Comparison of ENCODE assay signal across 24 mouse cellular contexts in genomic region chr9:25488581-25488980, GRCm38 (mm10). TPM values are rescaled to one million over a fixed set of nuclear protein-coding genes. Genes with fewer than 3 reads are reported as not detected.
DNase-seq lines count a peak whose midpoint lies in the region; ATAC-seq and TF ChIP-seq lines count a peak whose summit lies in the region.
"Had no signal": no experiment of that assay in that cellular context is flagged by ENCODE, and none has a peak within 500 bp of the region (broad histone marks: within the 10 kb centered on the region; RNA-seq: fewer than 3 reads in every experiment).

No protein-coding gene starts in this region.

- peaks cover 2% of the 10 kb centered on the region; the same call in 1 of the 2 replicates for H3K79me2 ChIP-seq in heart, adult 2 months (replicated peaks; ENCODE audit: control insufficient read depth, insufficient read depth, low read length)

- intact Hi-C loops in heart, adult 2 months (cut with DNase I), result loop anchor here (5.0 kb wide), 1 partner anchor 69 kb away; no protein-coding TSS in a partner anchor
- intact Hi-C loops in heart, postnatal 10 days (cut with DNase I), result no loop called here

- TF ChIP-seq POLR2A in heart, adult 2 months (IDR thresholded peaks at IDR 0.05; ENCODE audit: insufficient read depth, low read depth, low read length), result no peak

- no peak overlapping the region for H3K4me2 ChIP-seq in intestine, embryonic 14.5 days (ENCODE audit: low read length)
- H3K4me2 ChIP-seq in intestine, postnatal 0 days (replicated peaks; ENCODE audit: low read depth), result no peak overlapping the region
- no peak overlapping the region for H3K4me2 ChIP-seq in stomach, embryonic 16.5 days (ENCODE audit: low read depth, low read length)
- no peak overlapping the region for H3K4me2 ChIP-seq in forebrain, embryonic 11.5 days (ENCODE audit: low read depth, low read length, severe bottlenecking)
- H3K4me2 ChIP-seq: embryonic facial prominence, embryonic 12.5 days; lung, embryonic 14.5 days; midbrain, embryonic 12.5 days; neural tube, embryonic 12.5 days had no signal

- peak overlapping the region; percentile 59 for H3K27ac ChIP-seq in heart, adult 2 months
- H3K27ac ChIP-seq in intestine, embryonic 14.5 days (ENCODE audit: low read depth), result no peak overlapping the region
- peak overlapping the region; percentile 46; the same call in 1 of the 2 replicates for H3K27ac ChIP-seq in intestine, postnatal 0 days (ENCODE audit: low read depth, low read length)
- H3K27ac ChIP-seq in stomach, embryonic 16.5 days (ENCODE audit: low read length), result no peak overlapping the region
- no peak overlapping the region for H3K27ac ChIP-seq in forebrain, embryonic 11.5 days (ENCODE audit: low read depth, low read length)
- H3K27ac ChIP-seq: embryonic facial prominence, embryonic 12.5 days; layer of hippocampus, adult 2 months; macrophage; midbrain, embryonic 12.5 days; neural tube, embryonic 12.5 days had no signal

- no peak for DNase-seq in heart, adult 2 months
- no peak for DNase-seq in heart, postnatal 10 days
- peak; percentile 39 for DNase-seq in intestine, embryonic 14.5 days (ENCODE audit: low spot score)
- no peak for DNase-seq in forebrain, embryonic 11.5 days (ENCODE audit: low spot score)
- DNase-seq in frontal cortex, postnatal 25 days (ENCODE audit: low spot score in 2 of 2), result no peak
- DNase-seq: cerebellum, postnatal 10 days; heart, postnatal 36 days; kidney, adult 8-10 months; kidney, postnatal 14 days; layer of hippocampus, postnatal 36 days; lung, embryonic 14.5 days; thymus, adult 18-20 months had no signal

- no peak overlapping the region for H3K9ac ChIP-seq in heart, adult 2 months (ENCODE audit: low read depth, low read length)
- H3K9ac ChIP-seq in intestine, embryonic 14.5 days (ENCODE audit: low read length), result no peak overlapping the region
- no peak overlapping the region for H3K9ac ChIP-seq in intestine, postnatal 0 days (ENCODE audit: low read depth, low read length)
- no peak overlapping the region for H3K9ac ChIP-seq in stomach, embryonic 16.5 days (ENCODE audit: low read length)
- H3K9ac ChIP-seq in forebrain, embryonic 11.5 days (ENCODE audit: low read length), result no peak overlapping the region
- H3K9ac ChIP-seq: embryonic facial prominence, embryonic 12.5 days; limb, embryonic 13.5 days; lung, embryonic 14.5 days; midbrain, embryonic 12.5 days; neural tube, embryonic 12.5 days had no signal

- no peaks in the 10 kb centered on the region for H3K9me3 ChIP-seq in intestine, embryonic 14.5 days (ENCODE audit: control insufficient read depth, low read length)
- H3K9me3 ChIP-seq in intestine, postnatal 0 days (ENCODE audit: control insufficient read depth), result no peaks in the 10 kb centered on the region
- no peaks in the 10 kb centered on the region for H3K9me3 ChIP-seq in stomach, embryonic 16.5 days (replicated peaks; ENCODE audit: control insufficient read depth, low read length)
- no peaks in the 10 kb centered on the region for H3K9me3 ChIP-seq in forebrain, embryonic 11.5 days (ENCODE audit: control insufficient read depth, low read length)
- H3K9me3 ChIP-seq: embryonic facial prominence, embryonic 12.5 days; heart, embryonic 13.5 days; limb, embryonic 13.5 days; midbrain, embryonic 12.5 days; neural tube, embryonic 12.5 days had no signal

- TF ChIP-seq CTCF in heart, adult 2 months (IDR thresholded peaks at IDR 0.05), result no peak
- no peak for TF ChIP-seq CTCF in intestine, postnatal 0 days (IDR thresholded peaks at IDR 0.05; ENCODE audit: low read depth)

- no peak for TF ChIP-seq EP300 in heart, adult 2 months (IDR thresholded peaks at IDR 0.05; ENCODE audit: insufficient read depth, low read depth, low read length)

- peak overlapping the region; percentile 31; the same call in 1 of the 2 replicates for H3K4me3 ChIP-seq in heart, adult 2 months
- H3K4me3 ChIP-seq in intestine, embryonic 14.5 days (ENCODE audit: low read depth, low read length), result no peak overlapping the region
- H3K4me3 ChIP-seq in intestine, postnatal 0 days (ENCODE audit: low read depth, low read length), result no peak overlapping the region
- H3K4me3 ChIP-seq in stomach, embryonic 16.5 days (replicated peaks; ENCODE audit: low read length), result no peak overlapping the region
- H3K4me3 ChIP-seq in forebrain, embryonic 11.5 days (ENCODE audit: low read depth, low read length), result no peak overlapping the region
- H3K4me3 ChIP-seq: embryonic facial prominence, embryonic 12.5 days; erythroblast, embryonic 14.5 days; heart, embryonic 13.5 days; layer of hippocampus, adult 2 months; limb, embryonic 13.5 days; midbrain, embryonic 12.5 days; neural tube, embryonic 12.5 days had no signal

- H3K27me3 ChIP-seq in heart, adult 2 months (ENCODE audit: control insufficient read depth, insufficient read depth, low read length), result no peaks in the 10 kb centered on the region
- no peaks in the 10 kb centered on the region for H3K27me3 ChIP-seq in intestine, embryonic 14.5 days (replicated peaks; ENCODE audit: control insufficient read depth, insufficient read depth, low read length)
- no peaks in the 10 kb centered on the region for H3K27me3 ChIP-seq in intestine, postnatal 0 days (replicated peaks; ENCODE audit: control insufficient read depth, insufficient read depth, low read length)
- no peaks in the 10 kb centered on the region for H3K27me3 ChIP-seq in stomach, embryonic 16.5 days (ENCODE audit: control insufficient read depth, insufficient read depth, low read length)
- H3K27me3 ChIP-seq in forebrain, embryonic 11.5 days (ENCODE audit: control insufficient read depth, insufficient read depth, low read length), result no peaks in the 10 kb centered on the region
- H3K27me3 ChIP-seq: embryonic facial prominence, embryonic 12.5 days; heart, embryonic 13.5 days; limb, embryonic 13.5 days; midbrain, embryonic 12.5 days; neural tube, embryonic 12.5 days had no signal

- ATAC-seq in intestine, embryonic 14.5 days (replicated peaks; ENCODE audit: low FRiP score, low TSS enrichment, low read depth), result no peak
- peak; percentile 89 for ATAC-seq in intestine, postnatal 0 days
- ATAC-seq in stomach, embryonic 16.5 days (ENCODE audit: insufficient read depth, low FRiP score), result peak; percentile 30; the same call in 1 of the 2 replicates
- ATAC-seq in forebrain, embryonic 11.5 days (replicated peaks; ENCODE audit: low FRiP score), result no peak
- ATAC-seq: forebrain, embryonic 14.5 days; hindbrain, embryonic 16.5 days had no signal

- whole genome bisulfite sequencing in heart, adult 2 months, result 67% methylated on average over 9 of the region's 9 CpGs
- 87% methylated on average over 9 of the region's 9 CpGs for WGBS in intestine, embryonic 14.5 days
- WGBS in intestine, postnatal 0 days, result 55% methylated on average over 9 of the region's 9 CpGs
- 80% methylated on average over 9 of the region's 9 CpGs for WGBS in stomach, embryonic 16.5 days
- WGBS in forebrain, embryonic 11.5 days, result 93% methylated on average over 9 of the region's 9 CpGs

- peaks cover 27% of the 10 kb centered on the region for H3K4me1 ChIP-seq in heart, adult 2 months (ENCODE audit: control insufficient read depth, insufficient read depth, low read length)
- H3K4me1 ChIP-seq in intestine, embryonic 14.5 days (replicated peaks; ENCODE audit: control insufficient read depth, insufficient read depth, low read length), result peaks cover 2% of the 10 kb centered on the region; the same call in 1 of the 2 replicates
- H3K4me1 ChIP-seq in intestine, postnatal 0 days (replicated peaks; ENCODE audit: control insufficient read depth, insufficient read depth, low read length), result no peaks in the 10 kb centered on the region
- H3K4me1 ChIP-seq in stomach, embryonic 16.5 days (ENCODE audit: control insufficient read depth, insufficient read depth, low read length), result peaks cover 37% of the 10 kb centered on the region
- no peaks in the 10 kb centered on the region for H3K4me1 ChIP-seq in forebrain, embryonic 11.5 days (replicated peaks; ENCODE audit: control insufficient read depth, insufficient read depth, low read length)

- H3K36me3 ChIP-seq in heart, adult 2 months (ENCODE audit: control insufficient read depth, insufficient read depth, low read length), result peaks cover 24% of the 10 kb centered on the region
- H3K36me3 ChIP-seq in intestine, embryonic 14.5 days (ENCODE audit: control insufficient read depth, insufficient read depth, low read length), result no peaks in the 10 kb centered on the region
- no peaks in the 10 kb centered on the region for H3K36me3 ChIP-seq in intestine, postnatal 0 days (ENCODE audit: control insufficient read depth, insufficient read depth)
- no peaks in the 10 kb centered on the region for H3K36me3 ChIP-seq in stomach, embryonic 16.5 days (ENCODE audit: control insufficient read depth, insufficient read depth, low read length)
- no peaks in the 10 kb centered on the region for H3K36me3 ChIP-seq in forebrain, embryonic 11.5 days (ENCODE audit: control insufficient read depth, insufficient read depth, low read length)
- H3K36me3 ChIP-seq: embryonic facial prominence, embryonic 12.5 days; midbrain, embryonic 12.5 days; neural tube, embryonic 12.5 days had no signal

RNA-seq across cellular contexts. Expression of gene Eepd1, which starts 7.2 kb away (rescaled TPM):
- 10 to 100 TPM; 18.9 to 23.3 TPM for total RNA-seq in heart, adult 2 months (2021)
- polyA plus RNA-seq in heart, adult 2 months (2012; rRNA removed), result 16.7 and 21.3 TPM in 2 replicates
- 10 to 100 TPM; 21.3 to 27.3 TPM for total RNA-seq in heart, postnatal 10 days (2021)
- polyA plus RNA-seq in intestine, embryonic 14.5 days (2014; fragmentation: Nextera tagmentation; extraction: Ambion mirVana), result 5.5 and 6.0 TPM in 2 replicates
- 26.1 and 27.4 TPM in 2 replicates for polyA plus RNA-seq in intestine, postnatal 0 days (2015; fragmentation: Nextera tagmentation; extraction: Ambion mirVana)
- polyA plus RNA-seq in stomach, embryonic 16.5 days (2015; fragmentation: Nextera tagmentation; extraction: Ambion mirVana), result 14.9 and 16.0 TPM in 2 replicates
- 9.2 and 10.3 TPM in 2 replicates for polyA plus RNA-seq in forebrain, embryonic 11.5 days (2014; fragmentation: Nextera tagmentation; extraction: Ambion mirVana)

Comparison
In these comparisons a context has a peak if more than half of its experiments do, and no peak if none do; other contexts are left out.
1. H3K27ac ChIP-seq: peak in heart, adult 2 months (single experiment) and intestine, postnatal 0 days (single experiment); none in intestine, embryonic 14.5 days (single experiment), stomach, embryonic 16.5 days (single experiment) and forebrain, embryonic 11.5 days (single experiment).
2. ATAC-seq: peak in intestine, postnatal 0 days (single experiment) and stomach, embryonic 16.5 days (single experiment); none in intestine, embryonic 14.5 days (single experiment) and forebrain, embryonic 11.5 days (single experiment).